Mouse (Mus musculus): ENCODE measurements at regions not wholly inside any gene's neighbourhood (a gene's known extent, or its start where the extent isn't known, plus 50 kb on each side); places are given as distances from the start of the nearest gene placed in this dataset.

DNA sequence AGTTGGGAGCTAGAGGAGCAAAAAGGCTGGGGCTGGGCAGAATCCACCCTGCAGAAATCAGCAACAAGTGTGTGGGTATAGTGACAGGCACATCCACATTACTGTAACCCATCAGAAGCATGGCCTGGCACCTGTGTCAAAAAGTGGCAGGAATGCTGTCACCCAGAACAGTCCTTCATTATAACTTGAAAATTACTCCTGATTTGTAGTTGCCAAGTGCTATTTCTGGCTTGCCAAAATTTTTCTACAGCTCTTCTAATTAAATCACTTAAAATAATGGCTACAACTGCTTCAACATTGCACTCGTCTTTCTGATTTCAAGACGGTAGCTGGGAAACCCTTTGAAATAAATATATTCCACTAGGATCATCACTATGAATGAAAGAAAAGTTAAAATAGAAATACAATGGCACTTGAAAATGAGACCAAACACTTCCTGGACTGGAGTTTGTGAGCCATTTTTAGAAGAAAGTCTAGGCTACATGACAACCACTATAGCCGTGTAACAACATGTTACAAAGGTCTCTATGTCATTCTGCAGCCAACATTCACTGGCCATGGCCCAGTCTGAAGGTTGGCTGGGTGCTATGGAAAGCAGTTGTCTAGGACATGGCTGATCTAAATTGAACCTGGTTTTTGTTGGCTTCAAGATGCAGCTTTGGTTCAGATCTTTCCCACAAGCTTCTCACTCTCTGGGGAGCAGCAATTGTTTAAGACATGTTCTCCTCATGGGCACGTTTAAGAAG is 190.6 kb upstream of the Tapt1 start:
- DNase-seq (ENCODE audit: low read depth, low spot score) = no peak

DNA sequence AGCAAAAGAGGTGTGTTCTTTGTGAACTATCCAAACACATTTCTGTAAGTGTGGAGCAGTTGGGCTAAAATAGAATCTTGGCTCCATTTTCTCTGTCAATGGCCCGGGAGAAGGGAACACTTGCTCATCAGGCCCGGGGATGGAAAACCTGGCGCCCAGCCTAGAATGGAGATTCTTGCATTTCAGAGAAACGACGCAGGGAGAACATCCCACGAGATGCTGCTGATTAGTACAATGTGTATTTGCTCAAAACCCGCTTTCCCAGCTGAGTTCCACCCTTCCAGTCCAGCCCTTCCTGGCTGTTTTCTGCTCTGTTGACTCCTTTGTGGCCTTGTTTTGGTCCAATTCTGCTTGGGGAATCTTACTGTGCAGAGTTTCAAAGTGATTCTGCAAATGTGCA is 188.0 kb upstream of the Tapt1 start:
- no peak for DNase-seq (ENCODE audit: low read depth, low spot score)

DNA sequence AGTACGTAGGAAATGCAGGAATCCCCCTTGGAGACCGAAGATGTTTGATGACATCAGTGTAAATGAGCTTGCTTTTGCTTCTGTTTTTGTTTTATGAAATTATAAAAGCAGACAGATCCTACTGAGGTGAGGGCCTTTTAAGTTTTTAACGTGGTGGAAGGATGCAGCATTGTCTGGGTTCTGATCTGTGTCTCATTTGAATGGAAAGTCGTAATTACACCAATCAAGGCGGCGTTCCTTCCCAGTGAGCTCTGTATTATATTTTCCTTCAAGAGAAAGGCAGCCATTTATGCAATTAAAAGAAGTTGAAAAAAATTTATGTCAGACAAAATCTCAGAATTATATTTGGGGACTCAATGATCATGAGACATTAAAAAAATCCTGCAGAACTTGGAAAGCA is 176.9 kb upstream of the Tapt1 start:
- DNase-seq (ENCODE audit: low read depth, low spot score) = no peak

DNA sequence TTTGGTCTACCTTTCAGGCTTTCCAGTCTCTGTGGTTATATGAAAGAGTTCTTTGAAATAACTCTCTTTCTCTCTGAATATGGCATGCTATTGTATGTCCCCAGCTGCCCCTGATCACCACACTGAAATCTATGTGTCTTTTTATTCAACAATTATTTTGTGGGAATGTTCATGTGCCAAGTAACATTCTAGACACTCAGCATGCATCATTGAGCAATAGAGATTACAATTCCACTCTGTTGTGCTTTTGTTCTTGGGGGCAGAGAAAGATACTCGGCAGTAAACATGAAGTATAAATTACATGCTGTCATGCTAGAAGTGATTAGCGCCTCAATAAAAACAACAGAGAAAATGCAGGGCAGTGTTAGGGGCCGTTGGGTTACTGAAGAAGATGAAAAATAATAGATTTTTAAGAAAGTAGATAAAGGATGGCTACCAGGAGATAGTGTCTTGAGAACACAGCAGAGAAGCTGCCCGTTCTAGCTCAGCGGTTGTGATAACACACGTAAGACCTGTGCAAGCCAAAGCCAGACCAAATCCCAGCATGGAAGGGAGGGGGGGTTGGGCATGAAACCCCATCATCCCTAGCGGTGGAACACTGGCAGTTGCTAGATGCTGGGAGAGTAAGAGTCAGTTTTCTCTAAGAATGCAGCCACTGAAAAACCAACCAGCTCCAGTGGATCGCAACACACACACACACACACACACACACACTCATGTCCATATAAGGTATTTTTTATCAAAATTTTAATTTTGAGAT is 174.3 kb upstream of the Tapt1 start:
- no peak for DNase-seq (ENCODE audit: low read depth, low spot score)

DNA sequence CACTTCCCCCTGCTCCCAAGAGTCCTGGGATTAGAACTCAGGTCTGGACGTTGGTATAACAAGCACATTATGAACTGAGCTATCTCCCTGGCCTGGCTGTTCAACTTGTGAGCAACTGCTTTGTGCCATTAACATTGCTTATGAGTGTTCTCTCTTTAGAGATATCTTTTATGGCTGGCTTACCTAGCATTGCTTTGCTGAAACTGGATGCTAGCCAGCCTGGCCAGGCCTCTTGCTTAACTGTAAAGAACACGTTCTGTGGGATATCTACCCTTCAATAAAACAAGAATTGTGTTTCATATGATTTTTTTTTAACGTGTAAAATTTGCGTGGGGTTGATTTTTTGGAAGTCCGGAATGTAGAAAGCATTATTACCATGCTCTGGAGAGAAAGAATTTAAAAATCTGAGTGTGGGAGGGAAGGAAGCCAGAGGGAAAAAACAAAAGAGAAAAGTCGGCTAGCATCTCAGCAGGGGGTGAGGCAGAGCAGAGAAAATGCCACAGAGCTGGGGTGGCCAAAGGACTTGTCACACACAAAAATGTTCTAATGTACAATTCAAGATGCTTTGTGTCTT is 160.9 kb upstream of the Tapt1 start:
- no peak for DNase-seq (ENCODE audit: low read depth, low spot score)

DNA sequence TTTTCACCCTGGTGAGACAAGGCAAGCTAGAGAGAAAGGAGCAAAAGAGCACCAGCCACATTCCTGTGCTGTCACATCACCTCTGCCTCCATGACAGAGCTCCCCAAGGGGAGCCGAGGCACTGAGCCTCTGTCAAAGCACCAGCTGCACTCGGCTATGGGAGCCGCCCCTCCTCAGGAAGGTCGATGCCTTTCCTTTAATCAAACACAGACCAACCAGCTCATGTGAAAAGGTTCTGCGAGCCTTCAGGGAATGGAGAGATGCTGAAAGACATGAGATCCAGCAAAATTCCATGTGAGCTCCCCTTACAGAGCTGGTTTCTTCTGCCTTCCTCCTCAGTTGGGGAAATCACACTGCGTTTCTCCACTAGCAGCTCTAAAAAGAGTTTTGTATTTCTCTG is 159.8 kb upstream of the Tapt1 start:
- DNase-seq (ENCODE audit: low read depth, low spot score) = no peak

DNA sequence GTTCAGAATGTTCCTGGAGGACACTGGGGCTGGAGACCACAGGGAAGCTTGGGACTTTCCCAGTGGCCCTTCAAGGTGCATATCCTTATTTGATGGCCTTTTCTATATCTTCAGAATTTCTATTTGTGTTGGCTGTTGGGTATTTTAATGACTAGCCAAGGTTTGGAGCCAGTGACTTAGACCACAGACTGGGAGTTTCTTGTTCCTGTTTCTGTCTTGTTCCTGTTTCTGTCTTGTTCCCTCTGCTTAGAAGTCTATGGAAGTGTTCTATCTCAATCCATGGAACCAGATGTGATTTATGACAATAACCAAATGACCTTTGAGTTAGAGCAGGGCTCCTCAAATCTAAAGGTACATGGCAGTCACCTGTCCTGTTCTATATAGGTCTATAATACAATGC is 156.6 kb upstream of the Tapt1 start:
- DNase-seq (ENCODE audit: low read depth, low spot score) = no peak

DNA sequence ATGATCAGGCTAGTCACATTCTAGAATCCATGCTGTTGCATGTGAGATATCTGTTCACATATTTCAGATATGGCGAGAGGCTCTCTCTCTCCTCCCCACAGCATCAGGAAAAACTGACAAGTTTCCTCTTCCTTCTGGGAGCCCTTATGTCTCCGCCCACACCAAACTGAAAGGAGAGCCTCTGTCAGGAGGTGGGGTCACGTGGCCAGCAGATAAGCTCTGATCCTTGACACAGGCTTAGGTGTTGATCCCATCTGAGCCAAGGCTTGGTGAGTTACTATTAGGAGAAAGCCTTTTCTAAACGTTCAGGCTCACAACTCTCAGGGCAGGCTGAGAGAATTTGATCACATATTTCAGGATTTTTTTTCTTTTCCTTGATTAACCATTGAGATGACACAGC is 143.6 kb upstream of the Tapt1 start:
- no peak for DNase-seq (ENCODE audit: low read depth, low spot score)

DNA sequence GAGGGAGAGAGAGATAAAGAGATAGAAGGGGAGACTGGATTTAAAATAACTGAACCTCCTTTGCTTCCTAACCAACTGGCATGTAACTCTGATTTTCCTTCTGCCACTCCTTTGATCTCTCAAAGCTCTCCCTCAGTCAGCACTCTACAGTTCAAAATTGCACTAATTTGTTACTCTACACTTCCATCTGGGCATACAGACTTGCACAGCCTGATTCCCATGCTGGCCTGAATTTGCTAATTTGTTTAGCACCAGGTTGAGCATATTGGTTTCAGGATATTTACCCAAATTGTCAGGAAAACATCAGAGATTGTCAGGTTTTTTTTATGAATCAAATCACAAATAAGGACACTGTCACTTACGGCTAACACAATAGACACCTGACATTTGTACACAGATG is 125.9 kb upstream of the Tapt1 start:
- DNase-seq (ENCODE audit: low read depth, low spot score) = no peak

DNA sequence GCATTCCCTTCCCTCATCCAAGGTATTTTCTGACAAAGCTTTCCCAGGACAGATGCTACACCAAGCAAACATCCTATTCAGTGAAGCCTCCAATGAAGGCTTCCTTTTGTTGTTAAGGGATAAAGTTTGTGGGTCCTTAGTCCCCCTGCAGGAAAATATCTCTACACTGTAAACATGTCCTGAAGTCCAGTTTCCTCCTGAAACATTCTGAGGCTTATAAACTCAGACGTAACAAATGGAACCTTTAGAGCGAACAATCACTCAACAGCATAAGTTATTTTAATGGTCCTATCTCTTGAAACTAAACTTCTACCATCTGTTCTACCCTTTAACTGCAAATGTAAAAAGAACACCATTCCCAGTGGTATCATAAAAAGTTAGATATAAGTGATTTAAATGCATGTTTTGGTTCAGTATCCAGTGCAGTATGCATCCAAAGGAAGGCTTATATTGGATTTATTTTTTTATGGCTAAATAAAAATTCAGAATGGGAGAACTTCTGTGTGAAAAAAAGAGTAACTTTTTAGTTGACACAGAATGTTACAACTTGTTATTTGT is 115.1 kb upstream of the Tapt1 start:
- no peak for DNase-seq (ENCODE audit: low read depth, low spot score)

DNA sequence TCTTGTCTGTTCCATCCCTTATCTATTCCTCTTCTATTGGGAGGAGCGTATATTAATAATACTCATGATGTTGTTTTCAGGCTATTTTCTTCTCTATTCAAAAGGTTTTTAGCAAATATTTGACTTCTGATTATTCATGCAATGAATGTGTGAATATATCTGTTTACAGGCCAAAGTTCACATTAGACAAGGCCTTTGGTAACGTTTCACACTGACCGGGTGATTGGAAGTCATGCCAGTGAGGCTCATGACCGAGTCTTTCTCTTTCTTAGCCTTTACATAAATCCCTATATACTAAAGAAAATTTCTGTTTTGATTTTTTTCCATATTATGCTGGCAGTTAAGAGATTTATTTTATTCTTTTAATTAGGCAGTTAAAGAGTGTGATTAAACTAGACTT is 112.2 kb upstream of the Tapt1 start:
- no peak for DNase-seq (ENCODE audit: low read depth, low spot score)

DNA sequence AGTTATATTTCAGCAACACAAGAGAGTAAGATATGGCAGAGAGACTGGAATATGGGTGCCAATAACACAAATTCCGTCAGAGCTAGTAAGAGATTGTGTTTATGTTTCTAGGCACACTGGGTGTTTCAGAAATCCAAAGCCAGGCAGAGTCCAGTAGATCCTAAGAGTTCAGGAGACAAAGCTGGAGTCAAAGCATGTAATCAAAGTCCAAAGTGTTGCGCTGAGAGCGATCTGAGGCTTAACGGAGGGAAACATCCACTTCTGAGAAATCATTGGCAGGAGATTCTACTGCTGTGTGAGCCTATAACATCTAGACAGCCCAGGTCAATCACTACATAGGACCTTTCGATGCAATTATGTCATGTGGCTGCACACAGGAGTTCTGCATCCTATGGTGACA is 109.3 kb upstream of the Tapt1 start:
- DNase-seq (ENCODE audit: low read depth, low spot score) = no peak

DNA sequence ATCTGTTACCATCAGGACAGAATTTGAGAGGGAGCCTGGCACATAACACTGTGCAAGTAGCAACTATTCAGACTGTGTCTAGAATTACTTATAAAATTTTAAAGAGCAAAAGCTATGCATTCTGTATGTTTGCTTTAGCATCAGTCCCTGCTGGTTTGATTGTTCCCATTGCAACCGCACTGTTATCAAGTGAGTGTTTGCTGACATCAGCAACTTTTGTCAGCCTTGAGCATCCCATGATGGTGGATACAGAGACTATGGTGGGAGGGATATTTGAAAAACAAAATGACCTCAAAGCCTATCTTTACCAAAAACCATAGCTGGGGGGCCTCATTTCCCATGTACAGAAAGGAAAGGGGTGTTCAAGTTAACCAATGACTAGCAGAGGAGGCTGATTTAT is 93.2 kb upstream of the Tapt1 start:
- no peak for DNase-seq (ENCODE audit: low read depth, low spot score)

DNA sequence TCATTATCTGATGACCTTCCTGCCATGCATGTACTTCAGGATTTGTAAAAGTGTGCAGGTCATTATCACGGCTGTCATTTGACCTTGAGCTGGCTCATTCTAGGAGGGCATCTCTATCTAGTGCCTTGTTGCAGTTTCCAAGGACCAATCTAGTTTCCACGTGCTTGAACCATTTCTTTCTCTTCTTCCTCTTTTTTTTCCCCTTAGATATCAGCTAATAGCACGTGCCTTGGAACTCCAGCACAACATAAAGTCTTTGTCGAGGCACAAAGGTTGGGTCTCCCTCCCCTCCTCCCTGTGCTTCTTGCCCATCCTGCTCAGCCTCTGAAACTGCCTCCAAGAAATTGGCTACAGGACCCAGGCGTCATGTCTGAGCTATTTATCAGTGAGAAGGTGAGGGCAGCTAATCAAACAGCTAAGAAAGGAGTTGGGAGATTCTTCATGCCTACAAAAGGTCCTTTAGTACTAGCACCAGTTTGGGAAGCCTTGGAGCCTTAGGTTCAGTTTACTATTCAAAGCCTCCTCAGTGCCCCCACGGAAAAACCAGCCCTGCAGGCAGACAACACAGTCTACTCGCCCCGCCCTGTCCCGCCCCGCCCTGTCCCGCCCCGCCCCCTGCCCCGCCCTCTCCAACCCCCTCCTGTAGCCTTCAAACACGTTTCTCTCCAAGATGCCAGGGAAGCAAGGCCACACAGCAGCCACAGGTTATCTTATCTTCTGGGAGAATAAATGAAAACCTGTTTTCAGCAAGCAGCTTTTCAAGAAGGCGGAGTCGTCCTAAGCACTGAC is 80.5 kb upstream of the Tapt1 start:
- no peak for DNase-seq (ENCODE audit: low read depth, low spot score)

DNA sequence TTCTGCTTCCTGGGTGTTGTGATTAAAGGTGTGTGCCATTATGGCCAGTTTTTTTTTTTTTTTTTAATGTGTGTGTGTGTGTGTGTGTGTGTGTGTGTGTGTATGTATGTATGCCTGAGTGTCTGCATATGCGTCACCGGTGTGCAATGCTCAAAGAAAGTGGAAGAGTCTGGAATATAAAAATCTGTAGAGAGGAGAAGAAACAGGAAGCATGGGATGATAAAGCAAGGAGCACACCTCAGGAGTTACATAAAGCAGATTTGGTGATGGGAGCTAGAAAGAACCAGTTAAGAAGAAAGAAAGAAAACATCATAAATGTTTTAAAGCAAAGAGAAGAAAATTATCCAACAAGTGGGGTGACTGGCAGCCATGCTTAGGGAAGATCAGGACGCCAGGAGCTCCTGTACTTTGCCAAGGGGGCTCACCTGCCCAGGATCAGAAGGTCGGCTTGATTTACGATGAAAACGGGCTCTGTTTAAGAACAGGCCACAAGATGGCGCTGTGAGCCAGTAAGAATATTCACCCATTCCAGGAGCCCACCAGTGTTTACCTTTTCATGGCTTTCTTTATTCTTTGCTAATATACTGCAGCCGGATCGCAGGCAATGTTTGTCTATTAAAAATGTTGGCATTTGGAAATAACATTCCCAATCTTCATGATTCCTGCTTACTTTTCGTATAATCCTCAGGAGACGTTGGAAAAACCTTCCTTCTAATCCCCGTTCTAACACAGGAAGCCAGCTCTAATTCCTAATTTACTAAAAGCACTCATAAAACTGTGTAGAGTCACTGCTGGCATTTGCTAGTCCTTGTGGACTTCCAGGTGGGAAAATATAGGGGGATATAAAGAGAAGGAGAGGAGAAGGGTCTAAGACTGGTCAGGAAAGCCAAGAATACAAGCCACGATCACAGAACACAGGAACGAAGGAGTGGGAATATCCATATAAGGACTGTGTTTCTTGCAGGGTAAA is 77.7 kb upstream of the Tapt1 start:
- DNase-seq (ENCODE audit: low read depth, low spot score) = peak; percentile 60

DNA sequence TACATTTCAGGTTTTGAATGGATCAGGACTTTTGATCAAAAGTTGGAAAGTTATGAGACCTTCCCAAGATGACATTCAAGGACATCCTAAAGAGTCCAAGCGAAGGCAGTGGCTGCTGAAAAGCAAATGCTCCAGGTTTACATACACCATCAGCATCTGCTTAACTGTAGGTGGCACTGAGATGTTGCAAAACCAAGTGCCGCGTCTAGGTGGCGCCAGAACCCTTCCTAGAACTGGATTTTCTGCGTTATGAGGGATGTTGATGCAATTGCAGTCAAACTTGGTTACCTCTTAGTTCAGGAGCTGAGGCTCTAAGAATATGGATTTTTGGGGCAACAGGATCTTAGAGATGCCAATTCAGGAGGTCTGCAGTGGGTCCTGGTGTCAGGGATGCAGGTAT is 58.0 kb upstream of the Tapt1 start:
- peak; percentile 74 for DNase-seq (ENCODE audit: low read depth, low spot score)

Data from CD4-positive, CD25-positive, alpha-beta regulatory T cell, adult 2 months (primary cell).